Mouse (Mus musculus): ENCODE results near the gene Idh3g.

DNA sequence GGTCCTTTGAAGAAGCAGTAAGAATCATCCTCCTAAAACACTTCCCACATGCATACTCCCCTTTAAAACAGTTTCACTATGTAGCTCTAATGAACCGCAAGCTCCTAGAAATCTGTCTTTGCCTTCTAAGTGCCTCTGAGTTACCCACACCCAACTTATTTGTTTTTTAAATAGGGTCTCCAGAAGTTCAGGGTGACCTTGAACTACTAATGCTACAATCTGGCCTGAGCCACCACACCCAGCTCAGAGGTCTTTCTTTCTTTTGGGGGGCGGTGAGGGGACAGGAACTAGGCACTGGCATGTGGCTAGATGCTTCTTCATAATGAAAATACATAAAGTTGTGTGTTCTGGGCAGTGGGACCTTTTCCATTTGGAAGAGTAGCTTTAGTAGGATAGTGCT lies 10.8 kb upstream of the Idh3g start:
- TF ChIP-seq CTCF (IDR thresholded peaks at IDR 0.05; ENCODE audit: low read depth), result no peak
- no peak for TF ChIP-seq EP300 (optimal IDR thresholded peaks at IDR 0.05)
